Mouse (Mus musculus): ENCODE results near the gene Slc9b1.

DNA sequence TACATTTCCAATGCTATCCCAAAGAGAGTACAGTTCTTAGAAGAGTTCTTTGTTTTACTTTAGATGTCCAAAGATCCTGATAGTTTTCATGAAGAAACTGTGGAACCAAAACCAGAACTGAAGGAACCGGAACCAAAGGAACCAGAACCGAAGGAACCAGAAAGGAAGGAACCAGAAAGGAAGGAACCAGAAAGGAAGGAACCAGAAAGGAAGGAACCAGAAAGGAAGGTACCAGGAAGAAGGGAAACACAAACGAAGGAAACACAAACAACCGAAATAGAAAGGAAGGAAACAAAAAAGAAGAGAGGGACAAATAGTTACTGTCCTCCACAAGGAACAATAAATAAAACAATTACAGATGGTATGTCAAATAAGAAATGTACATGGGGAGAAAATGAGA, 9.6 kb downstream of the Slc9b1 start:
- TF ChIP-seq USF1 (IDR thresholded peaks at IDR 0.05; ENCODE audit: low read depth): no peak
- TF ChIP-seq CEBPB (IDR thresholded peaks at IDR 0.05; ENCODE audit: insufficient read depth, poor library complexity, severe bottlenecking): no peak
- TF ChIP-seq TCF12 (IDR thresholded peaks at IDR 0.05; ENCODE audit: insufficient read depth, poor library complexity, severe bottlenecking): no peak

All from myocyte (in vitro differentiated cells).